Comparison of ENCODE assay signal across 20 mouse cellular contexts in the genomic region with DNA sequence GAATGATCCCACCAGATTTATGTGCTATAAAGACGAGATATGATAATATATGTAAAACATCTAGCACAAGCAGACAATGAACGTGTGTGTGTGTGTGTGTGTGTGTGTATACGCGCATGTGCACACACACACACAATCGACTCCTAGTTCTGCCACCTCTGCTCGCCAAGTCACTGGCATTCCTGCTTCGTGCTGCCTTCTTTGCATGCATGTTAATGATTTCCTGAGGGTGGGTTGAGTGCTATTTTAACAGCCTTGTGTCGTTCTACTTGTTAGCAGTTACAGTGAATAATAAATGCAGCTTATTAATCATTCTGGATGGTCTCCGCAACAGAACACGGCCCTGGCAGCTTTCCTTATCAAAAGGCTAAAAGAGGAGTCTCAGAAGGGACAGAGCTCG.
DNase-seq lines count a peak whose midpoint lies in the region; ATAC-seq lines count a peak whose summit lies in the region.
"Had no signal": no experiment of that assay in that cellular context is flagged by ENCODE, and none has a peak within 500 bp of the region (broad histone marks: within the 10 kb centered on the region; RNA-seq: fewer than 3 reads in every experiment).

No protein-coding gene starts in this region.

- no peak for DNase-seq in forebrain, embryonic 11.5 days (ENCODE audit: low spot score)
- peak; percentile 35 to 57 for DNase-seq in kidney, adult 8-10 months
- DNase-seq in kidney, postnatal 36 days: peak; percentile 42 to 58
- DNase-seq in layer of hippocampus, adult 18-20 months (ENCODE audit: low spot score in 2 of 2): no peak
- no peak for DNase-seq in gastrocnemius, adult 18-20 months (ENCODE audit: low spot score)
- DNase-seq: adrenal gland, adult 2 months; cerebellum, postnatal 10 days; embryo, embryonic 11 days; gastrocnemius, postnatal 14 days; heart, postnatal 10 days; liver, postnatal 0 days; lung, postnatal 14 days; retina, postnatal 1 day had no signal

- peak; percentile 50 for ATAC-seq in forebrain, embryonic 15.5 days (replicated peaks)
- no peak for ATAC-seq in forebrain, embryonic 11.5 days (replicated peaks; ENCODE audit: low FRiP score)
- no peak for ATAC-seq in midbrain, embryonic 15.5 days (replicated peaks)
- ATAC-seq in midbrain, embryonic 13.5 days: no peak
- ATAC-seq: inflammation-experienced regulatory T-cells, adult 6 months; liver, postnatal 0 days had no signal

- no peaks in the 10 kb centered on the region for H3K9me3 ChIP-seq in forebrain, embryonic 15.5 days
- no peaks in the 10 kb centered on the region for H3K9me3 ChIP-seq in forebrain, embryonic 11.5 days (ENCODE audit: control insufficient read depth, low read length)
- no peaks in the 10 kb centered on the region for H3K9me3 ChIP-seq in midbrain, embryonic 15.5 days
- H3K9me3 ChIP-seq in midbrain, embryonic 13.5 days: 0 out of 2 replicates have a peak, but pooled peaks cover under 1% of the 10 kb centered on the region
- H3K9me3 ChIP-seq: embryonic facial prominence, embryonic 15.5 days; heart, embryonic 10.5 days; megakaryocyte, embryonic 14.5 days had no signal

- H3K36me3 ChIP-seq in forebrain, embryonic 15.5 days: no peaks in the 10 kb centered on the region
- H3K36me3 ChIP-seq in forebrain, embryonic 11.5 days (ENCODE audit: control insufficient read depth, insufficient read depth, low read length): no peaks in the 10 kb centered on the region
- no peaks in the 10 kb centered on the region for H3K36me3 ChIP-seq in midbrain, embryonic 15.5 days (replicated peaks)
- no peaks in the 10 kb centered on the region for H3K36me3 ChIP-seq in midbrain, embryonic 13.5 days
- H3K36me3 ChIP-seq: embryonic facial prominence, embryonic 15.5 days; heart, embryonic 10.5 days had no signal

- WGBS in forebrain, embryonic 15.5 days: 30% methylated on average over 11 of the region's 11 CpGs
- WGBS in forebrain, embryonic 11.5 days: 83% methylated on average over 11 of the region's 11 CpGs
- 43% methylated on average over 11 of the region's 11 CpGs for WGBS in midbrain, embryonic 15.5 days
- WGBS in midbrain, embryonic 13.5 days: 59% methylated on average over 11 of the region's 11 CpGs

- no peaks in the 10 kb centered on the region for H3K27me3 ChIP-seq in forebrain, embryonic 15.5 days
- H3K27me3 ChIP-seq in forebrain, embryonic 11.5 days (ENCODE audit: control insufficient read depth, insufficient read depth, low read length): no peaks in the 10 kb centered on the region
- no peaks in the 10 kb centered on the region for H3K27me3 ChIP-seq in midbrain, embryonic 15.5 days (replicated peaks)
- peaks cover 5% of the 10 kb centered on the region; the same call in 1 of the 2 replicates for H3K27me3 ChIP-seq in midbrain, embryonic 13.5 days
- H3K27me3 ChIP-seq: embryonic facial prominence, embryonic 15.5 days had no signal

- no peak overlapping the region for H3K4me2 ChIP-seq in forebrain, embryonic 15.5 days (replicated peaks)
- H3K4me2 ChIP-seq in forebrain, embryonic 11.5 days (ENCODE audit: low read depth, low read length, severe bottlenecking): no peak overlapping the region
- H3K4me2 ChIP-seq in midbrain, embryonic 15.5 days: no peak overlapping the region
- H3K4me2 ChIP-seq in midbrain, embryonic 13.5 days (replicated peaks): no peak overlapping the region

- peak overlapping the region; percentile 79 for H3K27ac ChIP-seq in forebrain, embryonic 15.5 days (replicated peaks)
- no peak overlapping the region for H3K27ac ChIP-seq in forebrain, embryonic 11.5 days (ENCODE audit: low read depth, low read length)
- peak overlapping the region; percentile 44 for H3K27ac ChIP-seq in midbrain, embryonic 15.5 days
- no peak overlapping the region for H3K27ac ChIP-seq in midbrain, embryonic 13.5 days
- H3K27ac ChIP-seq: embryonic facial prominence, embryonic 15.5 days; heart, embryonic 10.5 days had no signal

- H3K9ac ChIP-seq in forebrain, embryonic 15.5 days (replicated peaks): no peak overlapping the region
- no peak overlapping the region for H3K9ac ChIP-seq in forebrain, embryonic 11.5 days (ENCODE audit: low read length)
- H3K9ac ChIP-seq in midbrain, embryonic 15.5 days: no peak overlapping the region
- no peak overlapping the region for H3K9ac ChIP-seq in midbrain, embryonic 13.5 days (replicated peaks)
- H3K9ac ChIP-seq: embryonic facial prominence, embryonic 15.5 days; liver, postnatal 0 days had no signal

- H3K4me3 ChIP-seq in forebrain, embryonic 15.5 days: no peak overlapping the region
- H3K4me3 ChIP-seq in forebrain, embryonic 11.5 days (ENCODE audit: low read depth, low read length): no peak overlapping the region
- H3K4me3 ChIP-seq in midbrain, embryonic 15.5 days: no peak overlapping the region
- H3K4me3 ChIP-seq in midbrain, embryonic 13.5 days (replicated peaks): no peak overlapping the region
- H3K4me3 ChIP-seq: embryonic facial prominence, embryonic 15.5 days; heart, embryonic 10.5 days; megakaryocyte, embryonic 14.5 days had no signal

- peaks cover 30% of the 10 kb centered on the region for H3K4me1 ChIP-seq in forebrain, embryonic 15.5 days
- no peaks in the 10 kb centered on the region; the same call in 1 of the 2 replicates for H3K4me1 ChIP-seq in forebrain, embryonic 11.5 days (replicated peaks; ENCODE audit: control insufficient read depth, insufficient read depth, low read length)
- peaks cover 24% of the 10 kb centered on the region for H3K4me1 ChIP-seq in midbrain, embryonic 15.5 days
- H3K4me1 ChIP-seq in midbrain, embryonic 13.5 days (replicated peaks): peaks cover 21% of the 10 kb centered on the region
- H3K4me1 ChIP-seq: heart, embryonic 10.5 days had no signal

Comparison
In these comparisons a context has a peak if more than half of its experiments do, and no peak if none do; other contexts are left out.
1. H3K27ac ChIP-seq: peak in forebrain, embryonic 15.5 days (single experiment) and midbrain, embryonic 15.5 days (single experiment); none in forebrain, embryonic 11.5 days (single experiment) and midbrain, embryonic 13.5 days (single experiment).
2. DNase-seq: peak in kidney, adult 8-10 months (2 of 2) and kidney, postnatal 36 days (2 of 2); none in forebrain, embryonic 11.5 days (single experiment), layer of hippocampus, adult 18-20 months (0 of 2) and gastrocnemius, adult 18-20 months (single experiment).